Mouse (Mus musculus): ENCODE results near the gene Fgfr2.

DNA sequence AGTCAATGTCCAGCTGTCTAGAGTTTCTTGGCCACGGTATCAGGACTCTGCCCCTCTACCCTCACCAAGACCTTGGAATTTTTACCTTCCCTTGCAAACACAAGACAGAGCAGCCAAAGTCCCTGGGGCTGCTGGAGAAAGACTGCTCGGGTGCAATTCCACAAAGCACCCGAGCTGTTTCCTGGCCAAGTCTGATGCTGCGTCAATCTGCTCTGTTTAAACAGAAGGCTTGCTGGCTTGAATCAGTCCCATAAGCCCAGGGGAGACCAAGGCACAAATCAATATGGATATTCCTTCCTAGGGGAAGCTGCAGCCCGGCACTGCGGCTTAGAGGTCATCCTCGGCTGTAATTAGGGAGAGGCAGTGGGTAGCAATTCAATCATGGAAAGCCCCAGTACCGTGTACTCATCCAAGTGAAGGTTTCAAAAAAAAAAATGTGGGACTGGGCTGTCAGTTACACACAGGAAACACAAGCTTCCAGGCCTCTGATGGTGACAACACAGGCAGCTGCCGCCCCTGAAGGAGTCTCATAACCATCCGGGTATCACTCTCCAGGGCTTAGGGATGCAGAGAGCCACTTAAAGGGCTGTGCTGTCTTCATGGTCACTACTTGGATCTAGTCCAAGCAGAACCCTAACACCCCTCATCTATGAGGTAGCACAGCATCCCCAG, 48.6 kb downstream of the Fgfr2 start:
- TF ChIP-seq POLR2A (IDR thresholded peaks at IDR 0.05; ENCODE audit: insufficient read length, low read depth) (no peak), CEBPB (IDR thresholded peaks at IDR 0.05; ENCODE audit: insufficient read depth, poor library complexity, severe bottlenecking) (no peak), E2F4 (IDR thresholded peaks at IDR 0.05; ENCODE audit: insufficient read depth) (no peak), MYOG (IDR thresholded peaks at IDR 0.05; ENCODE audit: control insufficient read depth in 1 of 3, insufficient read depth in 1 of 3, insufficient read length in 2 of 3, low read depth in 2 of 3) (no peak), TCF12 (IDR thresholded peaks at IDR 0.05; ENCODE audit: insufficient read depth, poor library complexity, severe bottlenecking) (no peak)
